Mouse (Mus musculus): Measurements from ENCODE around the gene Tmem131. TPM values are rescaled to one million over a fixed set of nuclear protein-coding genes. Genes with fewer than 3 reads are reported as not detected.

Tmem131 gene
- polyA plus RNA-seq, 1 experiment from 2014 or later = 13.3 TPM

DNA sequence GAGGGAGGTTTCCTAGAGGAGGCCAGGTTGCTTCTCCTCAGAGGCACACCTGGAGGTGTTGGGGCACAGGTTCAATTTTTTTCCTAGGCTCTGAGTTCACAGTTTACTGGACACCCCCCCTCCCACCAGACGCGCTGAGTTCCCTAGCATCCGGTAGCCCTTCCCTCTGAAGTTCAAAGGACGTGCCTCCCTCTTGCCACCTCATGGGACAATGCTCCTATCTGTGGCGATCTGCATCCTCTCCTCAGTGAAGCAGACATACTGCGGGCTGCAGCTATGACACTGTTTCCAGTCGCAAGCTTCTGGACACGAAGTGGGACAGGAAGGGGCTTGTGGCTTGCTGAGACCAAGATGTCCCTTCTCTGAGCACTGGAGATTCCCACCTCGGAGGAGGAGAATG lies 183.1 kb downstream of the Tmem131 start:
- no peak overlapping the region for H3K4me2 ChIP-seq
- H3K4me3 ChIP-seq = no peak overlapping the region
- H3K27me3 ChIP-seq = no peaks in the 10 kb centered on the region
- no peak overlapping the region for H3K9ac ChIP-seq
- H3K9me3 ChIP-seq = no peaks in the 10 kb centered on the region
- no peaks in the 10 kb centered on the region for H3K36me3 ChIP-seq
- ATAC-seq (ENCODE audit: insufficient number of reproducible peaks, low FRiP score, low TSS enrichment, low read depth) = no peak
- 76% methylated on average over 9 of the region's 9 CpGs for WGBS
- no peak overlapping the region for H3K27ac ChIP-seq
- H3K4me1 ChIP-seq = no peaks in the 10 kb centered on the region

DNA sequence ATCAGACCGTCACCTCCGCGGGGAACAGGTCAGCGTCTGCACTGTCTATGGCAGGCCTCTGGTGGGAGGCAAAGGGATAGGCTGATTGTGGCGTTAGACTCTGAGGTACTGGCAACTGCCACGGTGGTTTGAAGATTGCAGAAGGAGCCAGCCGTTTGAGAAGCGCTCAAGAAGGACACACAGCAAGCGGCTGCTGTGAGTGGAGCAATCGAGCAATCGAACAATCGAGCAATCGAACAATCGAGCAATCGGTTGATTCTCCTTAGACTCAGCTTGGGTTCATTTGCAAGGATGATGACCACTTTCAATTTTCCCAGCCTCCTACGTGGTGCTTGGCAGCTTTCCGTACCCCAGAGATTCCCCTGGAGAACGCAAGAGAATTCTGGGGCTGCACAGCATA lies 184.4 kb downstream of the Tmem131 start:
- Histone ChIP-seq H3K4me2 (no peak overlapping the region), H3K9ac (no peak overlapping the region), H3K27me3 (no peaks in the 10 kb centered on the region), H3K9me3 (no peaks in the 10 kb centered on the region), H3K36me3 (no peaks in the 10 kb centered on the region), H3K4me3 (no peak overlapping the region), H3K27ac (no peak overlapping the region), H3K4me1 (no peaks in the 10 kb centered on the region)
- WGBS = 82% methylated on average over 18 of the region's 18 CpGs
- ATAC-seq (ENCODE audit: insufficient number of reproducible peaks, low FRiP score, low TSS enrichment, low read depth) = no peak

DNA sequence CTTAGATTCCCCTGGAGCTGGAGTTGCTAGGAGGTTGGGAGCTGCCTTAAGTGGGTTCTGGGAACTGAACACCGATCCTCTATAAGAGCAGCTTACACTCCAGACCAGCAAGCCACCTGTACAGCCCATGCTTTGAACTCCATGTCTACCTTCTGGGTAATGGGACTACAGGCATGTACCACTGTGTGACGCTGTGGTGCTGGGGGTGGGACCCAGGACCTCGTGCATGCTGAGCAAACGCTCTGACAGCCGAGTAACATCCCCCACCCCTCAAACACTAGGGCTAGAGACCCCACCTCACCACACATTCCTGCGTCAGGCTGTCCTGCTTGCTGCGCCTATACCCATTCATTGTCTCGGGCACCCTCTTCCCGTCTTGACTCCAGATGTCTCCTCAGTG lies 184.9 kb downstream of the Tmem131 start:
- 76% methylated on average over 9 of the region's 9 CpGs for WGBS
- H3K9me3 ChIP-seq = no peaks in the 10 kb centered on the region
- ATAC-seq (ENCODE audit: insufficient number of reproducible peaks, low FRiP score, low TSS enrichment, low read depth) = no peak

DNA sequence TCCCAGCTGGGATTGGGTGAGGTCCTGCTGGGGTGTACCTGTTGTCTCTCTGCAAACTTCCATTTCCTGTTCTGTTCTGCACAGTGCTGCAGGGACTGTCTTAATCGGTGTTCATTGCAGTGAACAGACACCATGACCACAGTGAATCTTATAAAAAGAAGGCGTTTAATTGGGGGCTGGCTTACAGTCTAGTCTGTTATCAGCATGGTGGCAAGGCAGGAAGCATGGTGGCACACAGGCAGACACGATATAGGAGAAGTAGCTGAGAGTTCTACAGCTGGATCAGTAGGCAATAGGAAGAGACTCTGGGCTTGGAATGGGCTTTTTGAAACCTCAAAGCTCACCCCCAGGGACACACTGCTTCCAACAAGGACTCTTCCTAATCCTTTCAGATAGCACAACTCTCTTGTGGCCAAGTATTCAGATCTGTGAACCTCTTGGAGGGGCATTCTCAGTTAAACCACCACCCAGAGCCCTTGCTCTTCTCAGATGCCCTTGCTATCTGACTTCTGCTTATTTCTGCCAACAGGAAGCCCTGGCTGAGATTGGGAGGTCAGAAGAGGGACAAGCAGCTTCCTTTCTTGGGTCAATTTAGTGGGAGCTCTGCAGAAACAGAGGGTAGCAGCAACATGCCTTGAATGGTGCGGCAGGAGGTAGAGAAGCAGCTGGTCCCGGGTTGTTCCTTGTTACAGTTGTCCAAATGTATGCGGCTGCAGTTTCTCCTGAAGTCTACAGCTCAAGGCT lies 189.4 kb downstream of the Tmem131 start:
- H3K4me2 ChIP-seq = no peak overlapping the region
- no peak for ATAC-seq (ENCODE audit: insufficient number of reproducible peaks, low FRiP score, low TSS enrichment, low read depth)
- H3K4me1 ChIP-seq = no peaks in the 10 kb centered on the region
- no peak overlapping the region for H3K9ac ChIP-seq
- H3K9me3 ChIP-seq = no peaks in the 10 kb centered on the region
- no peak overlapping the region for H3K27ac ChIP-seq
- H3K4me3 ChIP-seq = no peak overlapping the region
- H3K36me3 ChIP-seq = no peaks in the 10 kb centered on the region
- WGBS = 63% methylated on average over 6 of the region's 6 CpGs
- no peaks in the 10 kb centered on the region for H3K27me3 ChIP-seq

More for the DNA sequence above, 184.9 kb downstream of the Tmem131 start:
- Histone ChIP-seq H3K4me3 (no peak overlapping the region), H3K9ac (no peak overlapping the region), H3K4me2 (no peak overlapping the region), H3K4me1 (no peaks in the 10 kb centered on the region), H3K27ac (no peak overlapping the region), H3K36me3 (no peaks in the 10 kb centered on the region), H3K27me3 (no peaks in the 10 kb centered on the region)

DNA sequence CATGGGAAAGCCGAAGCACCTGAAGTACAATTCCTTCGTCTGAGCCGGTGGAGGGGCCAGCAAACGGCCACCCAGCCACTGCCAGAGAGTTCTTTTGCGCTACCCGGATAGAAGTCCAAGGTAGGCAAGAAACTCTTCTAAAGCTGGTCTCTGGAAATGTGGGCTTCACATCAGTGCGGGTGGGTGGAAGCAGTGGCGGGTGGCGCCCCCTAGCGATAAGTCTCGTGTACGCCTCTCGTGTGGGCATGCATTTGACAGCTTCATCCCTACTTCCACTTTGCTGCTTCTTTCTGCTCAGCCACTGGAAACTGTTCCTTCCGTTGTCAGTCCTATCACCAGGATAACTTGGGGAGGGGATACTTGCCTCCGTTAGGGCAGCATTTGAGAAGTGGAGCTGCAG lies 197.0 kb downstream of the Tmem131 start:
- WGBS = 51% methylated on average over 14 of the region's 15 CpGs
- no peaks in the 10 kb centered on the region for H3K36me3 ChIP-seq
- no peak overlapping the region for H3K9ac ChIP-seq
- peaks cover 5% of the 10 kb centered on the region; the same call in 1 of the 2 replicates for H3K4me1 ChIP-seq
- no peaks in the 10 kb centered on the region for H3K9me3 ChIP-seq
- H3K27me3 ChIP-seq = peaks cover 5% of the 10 kb centered on the region
- H3K4me3 ChIP-seq = no peak overlapping the region
- H3K27ac ChIP-seq = no peak overlapping the region
- H3K4me2 ChIP-seq = no peak overlapping the region
- no peak for ATAC-seq (ENCODE audit: insufficient number of reproducible peaks, low FRiP score, low TSS enrichment, low read depth)

DNA sequence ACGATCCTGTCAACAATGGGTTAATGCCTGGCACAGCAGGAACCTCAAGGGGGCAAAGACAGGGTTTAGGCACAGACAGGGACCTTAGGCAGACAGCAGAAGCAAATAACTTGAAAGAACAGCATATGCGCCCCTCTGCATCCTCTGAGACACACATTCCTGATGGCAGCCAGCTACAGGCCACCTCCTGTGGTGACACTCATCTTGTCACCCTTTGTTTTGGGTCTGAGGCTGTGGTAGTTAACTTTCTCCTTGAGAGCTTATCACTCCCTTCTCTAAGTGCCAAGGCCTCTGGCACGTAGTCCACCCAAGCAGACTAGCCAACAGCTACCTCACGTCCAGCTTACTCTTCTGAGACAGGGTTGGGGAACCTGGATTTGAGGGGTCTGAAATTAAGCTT lies 197.8 kb downstream of the Tmem131 start:
- Histone ChIP-seq H3K4me3 (no peak overlapping the region), H3K27ac (no peak overlapping the region), H3K4me1 (peaks cover 5% of the 10 kb centered on the region; the same call in 1 of the 2 replicates), H3K9ac (no peak overlapping the region), H3K36me3 (no peaks in the 10 kb centered on the region), H3K9me3 (no peaks in the 10 kb centered on the region), H3K4me2 (no peak overlapping the region), H3K27me3 (peaks cover 5% of the 10 kb centered on the region)
- 68% methylated on average over 4 of the region's 4 CpGs for WGBS
- ATAC-seq (ENCODE audit: insufficient number of reproducible peaks, low FRiP score, low TSS enrichment, low read depth) = no peak

DNA sequence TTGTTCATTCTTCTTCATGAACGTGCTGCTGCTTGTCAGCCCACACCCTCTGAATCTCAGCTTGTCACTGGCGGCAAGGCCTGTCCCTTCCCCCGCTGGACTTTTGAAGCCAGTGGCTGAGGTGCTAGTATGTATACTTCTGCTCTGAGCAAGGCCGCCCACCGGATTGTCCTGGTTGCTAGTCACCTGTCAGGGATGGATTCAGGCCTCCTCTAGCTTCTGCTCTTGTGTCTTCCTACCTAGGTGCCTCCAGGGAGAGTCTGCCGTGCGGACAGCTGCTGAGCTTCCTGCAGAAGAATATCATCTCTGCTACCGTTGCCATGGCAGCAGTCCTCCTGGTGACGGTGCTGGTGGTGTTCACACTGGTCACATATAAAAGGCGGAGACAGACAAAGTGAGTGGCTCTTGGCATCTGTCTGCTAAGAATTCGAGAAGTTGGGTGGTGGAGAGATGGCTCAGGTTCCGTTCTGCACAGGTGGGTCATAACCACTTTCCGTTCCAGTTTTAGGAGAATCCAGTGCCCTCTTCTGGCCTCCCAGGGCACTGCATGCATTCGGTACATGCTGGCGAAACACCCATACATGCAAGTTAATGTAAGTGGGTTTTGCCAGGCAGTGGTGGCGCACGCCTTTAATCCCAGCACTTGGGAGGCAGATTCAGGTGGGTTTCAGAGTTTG lies 199.1 kb downstream of the Tmem131 start:
- no peak overlapping the region for H3K27ac ChIP-seq
- H3K9ac ChIP-seq = no peak overlapping the region
- 23% methylated on average over 17 of the region's 17 CpGs for WGBS
- ATAC-seq (ENCODE audit: insufficient number of reproducible peaks, low FRiP score, low TSS enrichment, low read depth) = no peak
- peaks cover 5% of the 10 kb centered on the region; the same call in 1 of the 2 replicates for H3K4me1 ChIP-seq
- H3K36me3 ChIP-seq = no peaks in the 10 kb centered on the region
- H3K9me3 ChIP-seq = no peaks in the 10 kb centered on the region
- peaks cover 5% of the 10 kb centered on the region for H3K27me3 ChIP-seq
- peak overlapping the region; percentile 39 for H3K4me2 ChIP-seq
- H3K4me3 ChIP-seq = peak overlapping the region; percentile 19

DNA sequence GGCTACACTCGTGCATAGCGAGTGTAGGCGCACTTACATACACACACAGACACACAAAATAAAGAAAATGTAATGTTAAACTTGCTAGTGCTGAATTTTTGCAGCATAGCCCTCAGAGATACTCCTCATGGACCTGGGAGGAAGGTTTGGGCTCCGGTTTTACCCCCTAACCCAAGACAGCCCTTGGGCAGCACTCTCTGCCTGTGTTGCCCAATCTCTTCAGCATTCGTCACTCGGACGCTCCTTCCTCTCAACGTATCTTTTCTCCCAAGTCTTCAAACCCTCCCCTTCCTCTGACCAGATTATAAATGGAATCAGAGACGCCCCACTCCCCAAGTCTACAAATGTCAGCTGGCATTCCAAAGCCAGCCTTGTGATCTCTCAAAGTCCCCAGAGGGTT lies 200.4 kb downstream of the Tmem131 start:
- Histone ChIP-seq H3K4me3 (no peak overlapping the region), H3K4me2 (no peak overlapping the region), H3K4me1 (peaks cover 5% of the 10 kb centered on the region; the same call in 1 of the 2 replicates), H3K27me3 (peaks cover 5% of the 10 kb centered on the region), H3K36me3 (no peaks in the 10 kb centered on the region), H3K9ac (no peak overlapping the region), H3K9me3 (no peaks in the 10 kb centered on the region), H3K27ac (no peak overlapping the region)
- 73% methylated on average over 9 of the region's 9 CpGs for WGBS
- no peak for ATAC-seq (ENCODE audit: insufficient number of reproducible peaks, low FRiP score, low TSS enrichment, low read depth)

Other genes starting within 250 kb of the Tmem131 start
- gene 4933424G06Rik, start 233.5 kb downstream of the Tmem131 start, polyA plus RNA-seq (2015; fragmentation: Nextera tagmentation; extraction: Ambion mirVana) = 0.28 TPM in 1 of 2 replicates, not detected in the other
- 102 and 107 TPM in 2 replicates for gene Actr1b, start 229.2 kb downstream of the Tmem131 start, polyA plus RNA-seq (2015; fragmentation: Nextera tagmentation; extraction: Ambion mirVana)
- gene Zap70, start 181.9 kb downstream of the Tmem131 start, polyA plus RNA-seq (2015; fragmentation: Nextera tagmentation; extraction: Ambion mirVana) = 0.68 and 0.98 TPM in 2 replicates
- 1.2 and 1.7 TPM in 2 replicates for gene Vwa3b, start 82.9 kb upstream of the Tmem131 start, polyA plus RNA-seq (2015; fragmentation: Nextera tagmentation; extraction: Ambion mirVana)